11 mouse cellular contexts compared by ENCODE assay signal in genomic region chr4:137959889-137960665, GRCm38 (mm10). TPM values are rescaled to one million over a fixed set of nuclear protein-coding genes. Genes with fewer than 3 reads are reported as not detected.
DNase-seq lines count a peak whose midpoint lies in the region; ATAC-seq and TF ChIP-seq lines count a peak whose summit lies in the region.
"Had no signal": no experiment of that assay in that cellular context is flagged by ENCODE, and none has a peak within 500 bp of the region (broad histone marks: within the 10 kb centered on the region; RNA-seq: fewer than 3 reads in every experiment).

No protein-coding gene starts in this region.

- H3K4me3 ChIP-seq in liver, postnatal 0 days (ENCODE audit: low read depth, low read length): no peak overlapping the region
- H3K4me3 ChIP-seq in liver, embryonic 12.5 days: no peak overlapping the region
- H3K4me3 ChIP-seq: embryonic facial prominence, embryonic 13.5 days; hindbrain, embryonic 13.5 days had no signal

- WGBS in liver, postnatal 0 days (ENCODE audit: insufficient replicate concordance): 71% methylated on average over 13 of the region's 13 CpGs
- WGBS in liver, embryonic 12.5 days (ENCODE audit: insufficient replicate concordance): 70% methylated on average over 13 of the region's 13 CpGs

- TF ChIP-seq EP300 in liver, postnatal 0 days (IDR thresholded peaks at IDR 0.05; ENCODE audit: low read depth): no peak

- no peaks in the 10 kb centered on the region for H3K4me1 ChIP-seq in liver, postnatal 0 days (ENCODE audit: insufficient read depth)
- H3K4me1 ChIP-seq in liver, embryonic 12.5 days: peaks cover 20% of the 10 kb centered on the region
- H3K4me1 ChIP-seq: hindbrain, embryonic 13.5 days had no signal

- peak; percentile 67 for TF ChIP-seq CTCF in liver, postnatal 0 days (IDR thresholded peaks at IDR 0.05; ENCODE audit: low read depth)

- DNase-seq in frontal cortex, postnatal 10 days (ENCODE audit: low spot score in 2 of 2): no peak
- no peak for DNase-seq in liver, postnatal 0 days
- DNase-seq in MEL-GATA-1-ER (ENCODE audit: extremely low read depth, low read depth): peak; percentile 66
- DNase-seq in naive thymus-derived CD4-positive, alpha-beta T cell, adult 2 months (ENCODE audit: low read depth): peak; percentile 55
- no peak for DNase-seq in embryo, embryonic 9.5 days (ENCODE audit: extremely low spot score)
- DNase-seq: gastrocnemius, postnatal 10 days had no signal

- H3K9me3 ChIP-seq in liver, postnatal 0 days (ENCODE audit: low read length): no peaks in the 10 kb centered on the region
- H3K9me3 ChIP-seq in liver, embryonic 12.5 days (replicated peaks): 0 out of 2 replicates have a peak, but pooled peaks cover 4% of the 10 kb centered on the region

- H3K4me2 ChIP-seq in liver, postnatal 0 days (ENCODE audit: low read depth, low read length): no peak overlapping the region
- no peak overlapping the region for H3K4me2 ChIP-seq in liver, embryonic 12.5 days
- H3K4me2 ChIP-seq: embryonic facial prominence, embryonic 13.5 days; hindbrain, embryonic 13.5 days had no signal

- H3K9ac ChIP-seq in liver, postnatal 0 days (replicated peaks): no peak overlapping the region
- H3K9ac ChIP-seq in liver, embryonic 12.5 days: no peak overlapping the region
- H3K9ac ChIP-seq: embryonic facial prominence, embryonic 13.5 days; hindbrain, embryonic 13.5 days had no signal

- H3K27me3 ChIP-seq in liver, postnatal 0 days (ENCODE audit: insufficient read depth, low read length): no peaks in the 10 kb centered on the region
- H3K27me3 ChIP-seq in liver, embryonic 12.5 days (replicated peaks): no peaks in the 10 kb centered on the region
- H3K27me3 ChIP-seq: embryonic facial prominence, embryonic 13.5 days; hindbrain, embryonic 13.5 days had no signal

- ATAC-seq in frontal cortex, adult (ENCODE audit: low TSS enrichment): peak; percentile 48; the same call in 1 of the 2 replicates
- no peak for ATAC-seq in liver, postnatal 0 days
- ATAC-seq in liver, embryonic 12.5 days: no peak
- ATAC-seq in monocyte, adult 5-6 weeks (replicated peaks; ENCODE audit: insufficient number of reproducible peaks, low FRiP score, low TSS enrichment, poor library complexity, severe bottlenecking): no peak

- no peak overlapping the region for H3K27ac ChIP-seq in liver, postnatal 0 days (ENCODE audit: low read depth)
- no peak overlapping the region for H3K27ac ChIP-seq in liver, embryonic 12.5 days
- H3K27ac ChIP-seq: embryonic facial prominence, embryonic 13.5 days; hindbrain, embryonic 13.5 days had no signal

- peaks cover 52% of the 10 kb centered on the region for H3K36me3 ChIP-seq in liver, postnatal 0 days (replicated peaks; ENCODE audit: insufficient read depth, low read length)
- H3K36me3 ChIP-seq in liver, embryonic 12.5 days: peaks cover 70% of the 10 kb centered on the region

RNA-seq across cellular contexts. Expression of gene Eif4g3, which starts 32.7 kb away (rescaled TPM):
- polyA plus RNA-seq in liver, postnatal 0 days (2015; fragmentation: Nextera tagmentation; extraction: Ambion mirVana): 5.8 and 5.9 TPM in 2 replicates
- 15.2 and 15.8 TPM in 2 replicates for polyA plus RNA-seq in liver, embryonic 12.5 days (2016; fragmentation: Nextera tagmentation; extraction: Ambion mirVana)
- total RNA-seq in monocyte, adult 5-6 weeks (2017): 94.4 to 146 TPM (median 114 TPM) in 3 replicates

Comparison
In these comparisons a context has a peak if more than half of its experiments do, and no peak if none do; other contexts are left out.
1. DNase-seq: peak in MEL-GATA-1-ER (single experiment) and naive thymus-derived CD4-positive, alpha-beta T cell, adult 2 months (single experiment); none in frontal cortex, postnatal 10 days (0 of 2), liver, postnatal 0 days (single experiment) and embryo, embryonic 9.5 days (single experiment).